Mouse (Mus musculus) neural tube, embryonic 10.5 days (tissue): ENCODE measurements around the gene Trappc2.

Experiments
- DNase-seq: peaks from one replicate; pipeline ENCODE4 v3.0.0-alpha.2; 2017; ENCODE audit warnings: low spot score; ENCODE audit errors: extremely low spot score

Gene Trappc2

DNA sequence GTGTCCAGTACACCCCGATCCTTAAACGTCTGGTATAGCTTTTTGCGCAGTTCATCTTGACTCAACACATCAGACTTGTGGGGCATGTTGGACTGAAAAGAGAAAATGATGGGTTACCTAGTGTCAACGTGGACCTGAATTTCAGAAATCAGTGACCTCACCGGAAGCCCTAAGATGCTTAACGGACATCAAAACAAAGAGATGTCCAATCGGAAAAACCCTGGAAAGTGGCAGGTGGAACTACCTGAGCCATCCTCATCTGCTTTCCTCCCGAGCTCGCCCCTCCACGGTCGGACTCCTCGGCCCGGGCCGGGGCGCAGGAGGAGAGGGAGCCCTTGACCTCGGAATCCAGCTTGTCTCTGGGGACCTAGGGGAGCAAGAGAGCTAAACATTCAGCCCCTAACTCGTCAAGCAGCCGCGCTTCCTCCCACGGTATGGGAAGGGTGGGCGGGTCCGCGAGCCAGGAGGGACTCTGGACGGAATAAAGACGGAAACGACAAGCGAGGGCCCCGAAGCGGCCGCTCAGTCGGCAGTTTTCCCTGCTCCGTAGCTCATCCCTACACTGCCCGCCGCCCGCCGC is at the start of gene Trappc2:
Gene Trappc2, plus strand, starts transcription at position 539 of the 580 bp plus-strand sequence.
- no peak for DNase-seq

DNA sequence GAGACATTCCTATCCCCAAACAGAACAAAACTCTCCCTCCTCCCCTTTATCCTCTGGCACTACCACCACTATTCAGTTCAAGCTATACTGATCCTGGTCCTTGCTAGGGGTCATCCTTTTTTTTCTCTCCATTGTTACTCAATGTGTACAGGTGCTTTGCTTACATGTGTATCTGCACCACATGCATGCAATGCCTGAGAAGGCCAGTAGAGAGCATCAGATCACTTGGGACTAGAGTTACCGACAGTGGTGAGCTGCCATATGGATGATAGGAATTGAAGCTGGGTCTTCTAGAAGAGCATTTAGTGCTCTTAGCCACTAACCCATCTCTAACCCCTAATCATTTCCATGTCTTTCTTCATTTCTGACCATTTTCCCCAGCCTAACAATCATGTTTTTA is 46.6 kb upstream of the Trappc2 start:
- no peak for DNase-seq

DNA sequence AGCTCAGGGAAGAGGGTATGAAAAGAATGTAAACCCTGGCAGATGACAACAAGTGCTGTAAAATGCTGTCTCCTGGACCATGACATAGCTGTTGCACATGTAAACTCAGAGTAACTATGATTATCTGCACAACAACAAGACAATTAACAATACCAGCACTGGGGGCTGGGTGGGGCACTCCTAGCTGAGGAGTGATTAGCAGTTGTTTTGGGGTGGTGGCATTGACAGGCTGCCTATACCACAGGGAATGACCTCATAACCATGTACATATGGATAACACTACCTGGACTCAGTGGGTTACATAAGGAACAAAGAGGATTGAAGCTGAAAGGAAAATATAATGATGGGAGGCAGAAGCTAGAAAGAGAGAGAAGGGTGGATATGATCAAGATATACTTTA is 32.5 kb upstream of the Trappc2 start:
- DNase-seq: no peak

DNA sequence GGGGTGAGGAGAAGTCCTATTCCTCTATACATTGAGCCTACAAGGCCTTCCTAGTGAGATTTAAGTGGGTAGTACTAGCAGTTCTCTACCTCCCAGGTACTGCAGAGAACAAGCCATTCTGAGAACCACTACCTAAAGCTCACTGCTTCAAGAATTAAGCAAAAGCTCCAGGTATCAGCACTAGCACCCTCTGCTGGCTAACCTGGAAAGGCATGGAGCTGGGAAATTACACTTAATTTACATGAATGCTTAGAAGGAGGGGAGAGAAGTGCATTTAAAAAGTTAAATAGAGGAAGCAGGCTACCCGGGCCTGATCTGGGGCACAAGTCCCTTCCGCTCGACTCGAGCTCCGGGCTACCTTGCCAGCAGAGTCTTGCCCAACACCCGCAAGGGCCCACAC is 24.2 kb upstream of the Trappc2 start:
- DNase-seq: no peak

DNA sequence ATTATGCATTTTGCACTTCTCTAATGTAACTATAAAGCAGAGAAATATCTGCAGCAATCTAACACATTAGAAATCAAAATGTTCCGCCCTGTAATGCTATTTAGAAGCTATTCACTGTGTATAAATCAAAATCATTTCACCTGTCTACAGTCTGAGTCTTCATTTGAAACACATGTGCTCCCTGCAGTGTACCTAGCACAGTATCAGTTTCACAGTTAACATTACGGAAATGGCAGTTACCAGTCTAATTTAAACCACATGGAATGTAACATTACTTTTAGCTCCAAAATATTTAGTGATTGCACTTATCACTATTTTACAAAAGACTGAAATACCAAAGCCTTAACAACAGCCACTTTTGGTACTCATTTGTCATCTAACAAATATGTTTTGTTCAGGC is 5.6 kb upstream of the Trappc2 start:
- no peak for DNase-seq

DNA sequence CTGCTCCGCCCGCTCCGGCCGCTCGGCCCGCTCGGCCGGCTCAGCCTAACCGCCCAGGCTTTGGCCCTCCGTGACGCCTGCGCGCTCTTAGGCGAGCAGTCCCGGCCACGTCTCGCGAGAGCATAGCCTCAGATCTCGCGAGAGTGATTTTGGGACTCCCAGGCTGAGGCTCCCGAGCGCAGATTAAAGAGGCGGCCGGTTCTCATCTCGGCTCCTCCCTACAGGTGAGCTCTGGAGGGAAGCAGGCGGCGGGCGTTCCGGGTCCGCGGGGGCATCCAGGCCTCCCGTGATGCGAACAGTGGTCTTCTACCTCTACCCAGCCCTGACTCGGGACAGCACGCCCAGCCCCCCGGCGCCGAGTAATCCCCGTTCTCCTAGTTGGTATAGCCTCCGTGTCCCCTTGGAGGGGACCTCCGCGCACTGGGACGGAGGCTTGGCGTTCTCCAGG is 266 bp downstream of the Trappc2 start, which contains the start of gene Ofd1:
Gene Ofd1, minus strand, starts transcription at position 89 of the 448 bp plus-strand sequence.
- peak; percentile 74 for DNase-seq

DNA sequence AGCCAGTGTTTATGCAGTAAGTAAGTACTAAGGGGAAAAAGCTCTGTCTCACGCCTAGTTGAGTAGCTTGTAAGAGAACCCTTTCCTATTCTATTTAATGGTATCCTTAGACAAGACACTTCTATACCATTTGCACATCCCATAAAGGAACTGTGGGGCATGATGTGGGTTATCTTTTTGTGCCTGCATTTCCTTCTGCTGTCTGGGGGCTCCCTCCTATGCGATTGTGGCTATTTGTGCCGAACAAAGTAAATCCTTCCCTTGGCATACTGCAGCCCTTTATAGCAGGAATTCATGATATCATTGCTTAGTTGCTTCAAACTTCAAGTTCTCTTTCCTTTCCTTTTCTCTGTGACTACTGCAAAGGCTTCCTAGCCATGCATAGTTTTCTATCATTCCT is 4.2 kb downstream of the Trappc2 start:
- DNase-seq: no peak

DNA sequence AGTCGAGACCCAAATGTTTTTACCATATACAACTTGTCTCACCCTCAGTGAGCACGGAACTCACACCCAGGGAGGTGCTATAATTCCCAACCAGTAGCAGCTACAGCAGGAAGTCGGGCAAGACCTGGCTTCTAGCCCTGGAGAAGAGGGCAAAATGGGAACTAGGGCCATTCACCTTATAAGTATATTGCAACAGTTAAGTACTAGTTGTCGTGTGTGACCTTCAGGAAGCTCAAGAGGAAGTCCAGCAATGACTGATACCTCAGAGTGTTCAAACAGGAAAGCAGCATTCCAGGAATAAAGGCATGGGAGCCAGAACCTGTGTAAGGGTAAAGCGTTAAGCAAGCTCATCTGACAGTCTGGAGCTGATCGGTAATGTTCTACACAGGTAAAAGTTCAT is 13.2 kb downstream of the Trappc2 start:
- DNase-seq: no peak

DNA sequence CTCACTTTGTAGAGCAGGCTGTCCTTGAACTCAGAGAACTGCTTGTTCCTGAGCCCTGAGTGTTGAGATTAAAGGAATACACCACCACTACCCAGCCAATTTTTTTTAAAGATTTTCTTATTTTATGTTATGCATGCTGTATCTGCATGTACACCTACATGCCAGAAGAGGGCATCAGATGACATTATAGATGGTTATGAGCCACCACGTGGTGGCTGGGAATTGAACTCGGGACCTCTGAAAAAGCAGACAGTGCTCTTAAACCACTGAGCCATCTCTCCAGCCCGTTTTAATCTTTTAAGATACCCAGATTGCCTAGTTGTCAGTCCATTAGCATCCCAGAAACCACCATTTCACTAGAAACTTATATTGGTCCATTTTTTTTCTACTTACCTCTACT is 14.0 kb downstream of the Trappc2 start:
- DNase-seq: no peak

DNA sequence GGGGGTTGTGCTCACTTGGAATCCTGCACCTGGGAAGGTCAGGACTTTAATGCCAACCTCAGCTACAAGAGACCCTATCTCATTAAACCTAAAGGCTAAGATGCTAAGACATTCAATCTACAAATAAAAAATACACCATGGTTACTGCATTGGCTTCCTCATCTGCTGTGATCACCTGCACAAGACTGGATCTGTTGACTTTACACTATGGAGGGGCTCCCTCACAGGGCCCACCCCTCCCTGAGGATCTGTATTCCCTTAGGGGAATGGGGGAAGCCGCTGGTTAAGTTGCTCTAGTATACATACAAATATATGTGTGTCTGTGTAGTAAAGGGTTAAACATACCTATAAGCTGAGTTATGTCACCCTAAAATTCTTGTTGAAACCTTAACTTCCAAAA is 15.2 kb downstream of the Trappc2 start:
- no peak for DNase-seq

DNA sequence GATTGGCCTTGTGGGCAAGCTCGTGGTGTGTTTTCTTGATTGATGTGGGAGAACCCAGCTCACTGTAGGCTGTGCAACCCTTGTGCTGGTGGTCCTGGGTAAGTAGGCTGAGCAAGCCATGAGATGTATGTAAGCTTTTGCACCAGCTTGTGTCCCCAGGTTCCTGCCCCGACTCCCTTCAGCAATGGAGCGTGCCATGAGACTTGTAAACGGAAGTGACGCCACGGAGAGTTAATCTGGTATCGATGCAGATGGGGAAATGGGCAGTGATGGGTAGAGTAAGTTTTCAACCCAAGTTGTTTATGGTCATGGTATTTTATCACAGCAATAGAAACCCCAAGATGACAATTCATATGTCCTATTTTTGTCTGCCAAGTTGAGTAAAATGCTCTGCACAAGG is 27.9 kb downstream of the Trappc2 start:
- no peak for DNase-seq

DNA sequence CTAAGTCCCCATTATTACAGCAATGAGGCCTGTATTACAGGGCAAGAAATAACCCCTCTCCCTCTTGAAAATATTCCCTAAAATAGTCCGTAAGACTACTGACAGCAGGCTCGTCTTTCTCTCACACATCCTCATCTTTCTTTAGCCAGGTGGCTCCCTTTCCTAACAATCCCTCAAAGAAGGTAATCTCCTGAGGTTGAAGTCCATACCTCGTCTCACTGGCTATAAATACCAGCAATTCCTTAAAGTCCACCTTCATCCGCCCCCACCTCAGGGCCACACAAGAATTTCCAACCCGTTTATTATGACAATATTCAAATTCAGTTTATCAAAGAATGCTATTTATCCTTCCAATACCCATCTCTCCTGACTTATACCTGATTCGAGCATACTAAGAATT is 32.2 kb downstream of the Trappc2 start:
- no peak for DNase-seq

DNA sequence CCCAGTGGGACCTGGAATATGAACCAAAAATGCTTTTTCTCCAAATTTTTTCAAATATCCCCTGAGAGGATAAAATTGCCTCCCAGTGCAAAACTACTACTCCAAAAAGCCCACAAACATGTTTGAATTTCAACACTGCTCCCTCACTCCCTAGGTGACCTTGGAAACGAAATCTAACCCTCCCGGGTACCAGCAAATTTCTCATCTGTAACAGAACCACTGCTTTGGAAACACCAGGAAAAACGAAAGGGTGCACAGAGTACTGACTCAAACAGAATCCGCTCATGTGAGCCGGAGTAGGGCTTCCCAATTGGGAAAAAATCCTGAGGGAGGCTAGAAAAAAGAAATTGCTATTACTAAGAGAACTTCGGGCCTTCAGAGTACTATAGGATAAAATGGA is 37.0 kb downstream of the Trappc2 start:
- no peak for DNase-seq

DNA sequence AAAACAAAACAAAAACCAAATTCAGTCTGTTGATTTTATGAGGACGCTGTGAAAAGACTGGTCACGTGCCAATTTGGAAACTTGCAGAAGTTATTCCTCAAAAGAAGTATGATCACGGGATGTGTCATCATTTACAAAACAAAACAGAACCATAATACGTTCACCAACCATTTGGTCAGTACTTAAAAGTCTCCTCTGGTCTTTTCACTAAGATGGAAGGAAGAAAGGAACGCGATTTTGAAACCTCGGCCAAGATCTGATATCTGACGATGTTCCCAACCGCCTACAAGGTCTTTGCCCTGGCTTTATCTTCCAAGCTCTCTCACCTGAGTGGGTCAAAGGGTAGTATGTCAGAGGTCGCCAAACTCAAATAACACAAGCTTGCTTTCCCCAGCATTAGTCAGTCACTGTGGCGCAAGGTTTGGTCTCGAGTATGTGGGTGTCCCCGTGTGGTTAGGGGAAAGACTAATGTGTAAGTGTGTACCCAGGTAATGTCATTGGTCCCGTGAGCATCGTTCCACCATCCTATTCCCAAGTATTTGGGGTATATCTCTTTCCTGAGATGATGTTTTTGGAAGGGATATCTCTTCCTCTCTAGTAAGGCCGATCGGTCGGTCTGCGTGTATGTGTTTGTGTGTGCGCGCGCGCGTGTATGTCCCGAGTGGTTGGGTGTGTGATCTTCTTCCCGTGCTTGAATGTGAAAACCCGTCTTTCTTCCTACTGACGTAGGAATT is 38.4 kb downstream of the Trappc2 start:
- DNase-seq: no peak

DNA sequence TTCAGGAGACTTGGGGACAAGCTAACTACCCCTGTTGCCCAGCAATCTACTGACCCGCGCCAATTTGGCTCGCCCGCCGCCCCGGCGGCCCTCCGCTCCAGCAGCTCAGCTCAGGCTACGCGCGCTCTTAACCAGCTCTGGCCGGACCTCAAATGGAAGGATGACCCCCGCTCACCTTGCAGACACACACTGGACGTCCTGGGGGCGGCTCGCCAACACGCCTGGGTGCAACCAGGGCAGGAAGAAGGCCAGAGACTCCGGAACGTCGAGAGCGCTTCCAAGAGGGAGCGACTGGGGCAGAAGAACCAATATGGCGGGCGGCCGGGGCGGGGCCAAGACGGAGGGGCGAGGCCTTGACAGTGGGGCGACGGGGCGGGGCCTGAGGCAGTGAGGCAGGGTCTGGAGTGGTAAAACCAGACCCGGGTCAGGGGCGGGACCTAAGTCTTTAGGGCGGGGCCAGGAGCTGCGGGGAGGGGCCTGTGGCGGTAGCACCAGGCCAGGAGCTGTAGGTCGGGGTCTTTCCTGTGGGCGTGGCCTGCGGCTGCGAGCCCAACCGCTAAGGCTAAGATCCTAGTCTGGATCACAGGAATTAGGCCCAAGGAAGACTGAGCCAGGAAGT is 39.1 kb downstream of the Trappc2 start, which contains the start of gene Rab9:
Gene Rab9, minus strand, starts transcription at position 503 of the 619 bp plus-strand sequence.
- DNase-seq: peak; percentile 88

DNA sequence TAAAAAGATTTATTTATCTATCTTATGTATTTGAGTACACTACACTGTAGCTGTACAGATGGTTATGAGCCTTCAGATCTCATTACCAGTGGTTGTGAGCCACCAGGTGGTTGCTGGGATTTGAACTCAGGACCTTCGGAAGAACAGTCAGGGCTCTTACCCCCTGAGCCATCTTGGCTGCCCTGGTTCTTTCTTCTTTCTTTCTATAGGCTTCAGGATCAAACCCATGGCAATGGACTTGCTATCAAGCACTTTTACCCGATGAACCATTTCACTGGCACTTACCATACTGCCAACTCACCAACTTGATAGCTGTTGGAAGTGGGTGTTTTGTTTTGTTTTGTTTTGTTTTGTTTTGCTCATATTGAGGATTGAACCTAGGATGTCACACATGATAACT is 54.7 kb downstream of the Trappc2 start:
- DNase-seq: no peak

DNA sequence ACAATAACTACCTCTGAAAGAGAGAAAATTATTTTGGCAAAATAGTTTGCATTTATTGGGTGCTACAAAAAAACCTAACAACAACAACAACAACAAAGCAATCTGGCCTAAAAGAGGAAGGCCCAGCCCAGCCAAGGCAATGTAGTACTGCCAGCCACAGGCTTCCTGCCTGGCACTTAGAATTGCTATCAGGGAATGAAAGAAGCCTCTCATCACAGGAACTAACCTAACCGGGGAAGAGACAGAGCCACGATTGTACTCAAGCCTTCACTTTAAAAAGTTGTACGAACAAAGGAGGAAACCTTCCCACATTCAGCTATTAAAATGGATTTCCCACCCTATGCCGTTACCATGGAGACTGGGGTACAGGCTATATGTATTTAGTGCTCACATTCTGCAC is 57.4 kb downstream of the Trappc2 start:
- no peak for DNase-seq

DNA sequence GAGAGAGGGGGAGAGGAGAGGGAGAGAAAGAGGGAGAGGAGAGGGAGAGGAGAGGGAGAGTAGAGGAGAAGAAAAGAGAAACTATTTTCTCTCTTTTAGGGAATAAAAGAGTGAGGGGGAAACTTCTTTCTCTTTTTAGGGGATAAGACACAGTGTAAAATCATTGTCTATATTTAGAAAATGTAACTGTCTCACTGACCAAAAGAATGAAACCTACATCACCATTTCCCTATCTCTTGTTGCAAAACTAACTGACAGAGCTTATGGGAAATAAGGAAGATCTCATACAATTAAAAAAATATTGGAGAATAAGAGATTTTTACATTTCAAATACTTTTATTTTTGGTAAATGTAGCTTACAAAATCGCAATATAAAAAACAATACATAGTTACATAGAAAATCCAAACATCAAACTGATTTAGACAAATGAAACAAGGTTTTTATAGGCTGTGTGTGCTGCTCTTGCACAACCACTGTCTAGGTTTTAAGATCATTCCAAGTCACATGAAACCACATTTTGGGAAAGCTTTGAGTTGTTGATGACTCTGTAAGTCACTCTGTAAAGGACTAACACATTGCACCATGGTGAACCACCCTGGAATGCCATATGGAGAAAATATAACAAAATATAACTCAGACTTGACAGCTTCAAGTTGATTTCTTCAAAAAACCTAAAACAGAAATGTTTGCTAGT is 59.3 kb downstream of the Trappc2 start:
- DNase-seq: no peak
